Mouse (Mus musculus): Measurements from ENCODE around the gene Dnah8.

GRCm38 (mm10) chr17:30840046-30840445, 215.9 kb downstream of the Dnah8 start:
- no peak for TF ChIP-seq CTCF (IDR thresholded peaks at IDR 0.05)
- no peak for TF ChIP-seq EP300 (IDR thresholded peaks at IDR 0.05)
